Mouse (Mus musculus) liver, postnatal 0 days (tissue): ENCODE data around the gene Tmcc3. TPM values are rescaled to one million over a fixed set of nuclear protein-coding genes. Genes with fewer than 3 reads are reported as not detected.

Experiments used
- ATAC-seq: fragments of 200-750 bp; cut with Nextera tagmentation; 2 replicates; pipeline ENCODE4 v1.8.0; 2017; ENCODE audit warnings: mild to moderate bottlenecking, moderate library complexity
- DNase-seq: peaks from one replicate; pipeline ENCODE4 v3.0.0-alpha.2; 2016
- H3K27ac ChIP-seq: fragments of 300-500 bp; sonication (generic); 2 replicates; pipeline ENCODE4 v1.5.1; 2014; ENCODE audit warnings: antibody characterized with exemption, moderate library complexity, mild to moderate bottlenecking, low read depth
- H3K27me3 ChIP-seq: fragments of 300-500 bp; sonication (generic); 2 replicates; pipeline ENCODE4 v1.6.1; 2014; ENCODE audit warnings: low read length, control low read depth, mixed read lengths; ENCODE audit not compliant: insufficient read depth
- H3K36me3 ChIP-seq: fragments of 300-500 bp; sonication (generic); replicated peaks from 2 replicates; pipeline ENCODE4 v1.6.1; 2014; ENCODE audit warnings: mild to moderate bottlenecking, control low read depth, low read length, moderate library complexity, mixed read lengths; ENCODE audit not compliant: insufficient read depth
- H3K4me1 ChIP-seq: fragments of 300-500 bp; sonication (generic); 2 replicates; pipeline ENCODE4 v1.6.1; 2014; ENCODE audit warnings: antibody characterized with exemption, mild to moderate bottlenecking, control low read depth; ENCODE audit not compliant: insufficient read depth
- H3K4me2 ChIP-seq: fragments of 300-500 bp; sonication (generic); 2 replicates; pipeline ENCODE4 v1.6.1; 2014; ENCODE audit warnings: low read depth, mild to moderate bottlenecking, low read length, moderate library complexity, mixed read lengths
- H3K4me3 ChIP-seq: fragments of 300-500 bp; sonication (generic); 2 replicates; pipeline ENCODE4 v1.5.1; 2014; ENCODE audit warnings: low read depth, low read length
- H3K9ac ChIP-seq: fragments of 300-500 bp; sonication (generic); replicated peaks from 2 replicates; pipeline ENCODE4 v1.6.1; 2014; ENCODE audit warnings: mild to moderate bottlenecking, moderate library complexity
- H3K9me3 ChIP-seq: fragments of 300-500 bp; sonication (generic); 2 replicates; pipeline ENCODE4 v1.6.1; 2016; ENCODE audit warnings: mild to moderate bottlenecking, control low read depth, low read length, mixed read lengths
- CTCF ChIP-seq: sonication (generic); IDR thresholded peaks from 2 replicates; pipeline ENCODE4 v1.5.1; 2016; ENCODE audit warnings: antibody characterized with exemption, low read depth
- EP300 ChIP-seq: IDR thresholded peaks from 2 replicates; pipeline ENCODE4 v1.6.1; 2016; ENCODE audit warnings: antibody characterized with exemption, low read depth, mild to moderate bottlenecking
- WGBS: fragments of 180-500 bp; shearing (Covaris S2); extraction: QIAGEN DNeasy Blood & Tissue Kit; methylation state at CpG from one replicate; pipeline ENCODE4 v1.1.7; 2014; ENCODE audit not compliant: insufficient replicate concordance; 5-methylcytosine and 5-hydroxymethylcytosine counted together
- polyA plus RNA-seq: library from polyadenylated mRNA; unstranded; fragments of >200 nt; fragmentation: Nextera tagmentation; extraction: Ambion mirVana; gene quantifications from 2 replicates; pipeline ENCODE4 v1.2.1, GENCODE M21; 2015

Gene Tmcc3
- polyA plus RNA-seq, 1 experiment from 2014 or later: 6.6 TPM

DNA sequence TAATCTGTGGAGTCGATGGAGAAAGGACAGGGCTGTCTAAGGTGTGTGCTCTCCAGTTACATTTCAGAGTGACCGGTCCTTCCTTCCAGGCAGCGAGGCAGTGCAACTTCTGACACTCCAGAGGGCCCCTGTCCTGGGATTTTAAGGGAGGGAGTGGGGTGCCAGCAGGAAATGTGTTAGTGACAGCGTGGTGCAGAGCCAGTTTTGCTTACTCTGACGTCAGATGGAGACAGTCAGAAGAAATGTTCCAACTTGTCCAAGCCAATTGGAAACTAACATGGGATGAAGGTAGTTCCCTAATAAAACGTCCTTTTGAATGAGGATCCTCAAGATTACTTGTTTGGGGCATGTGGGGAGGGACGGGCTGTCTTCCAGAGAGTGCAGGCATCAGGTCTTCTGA is 258.0 kb downstream of the Tmcc3 start:
- TF ChIP-seq EP300: no peak
- TF ChIP-seq CTCF: no peak
- Histone ChIP-seq H3K27me3 (no peaks in the 10 kb centered on the region), H3K4me3 (no peak overlapping the region), H3K4me2 (no peak overlapping the region), H3K4me1 (peaks cover 22% of the 10 kb centered on the region), H3K36me3 (no peaks in the 10 kb centered on the region), H3K9me3 (no peaks in the 10 kb centered on the region), H3K9ac (no peak overlapping the region), H3K27ac (no peak overlapping the region)
- no peak for ATAC-seq
- WGBS: 77% methylated on average over 7 of the region's 7 CpGs
- DNase-seq: no peak

- no peak for DNase-seq
- Histone ChIP-seq H3K4me2 (no peak overlapping the region), H3K4me1 (peaks cover 34% of the 10 kb centered on the region), H3K27me3 (no peaks in the 10 kb centered on the region), H3K9ac (no peak overlapping the region), H3K9me3 (no peaks in the 10 kb centered on the region), H3K36me3 (no peaks in the 10 kb centered on the region), H3K4me3 (no peak overlapping the region), H3K27ac (peak overlapping the region; percentile 12; the same call in 1 of the 2 replicates)
- WGBS: 64% methylated on average over 9 of the region's 9 CpGs
- ATAC-seq: no peak
- TF ChIP-seq CTCF (0 out of 2 replicates have a peak, but pooled peaks have one; percentile 21), EP300 (no peak)
Observed at GRCm38 (mm10) chr10:94571927-94572620, 260.3 kb downstream of the Tmcc3 start.

- Histone ChIP-seq H3K9me3 (no peaks in the 10 kb centered on the region), H3K27ac (0 out of 2 replicates have a peak overlapping the region, but pooled peaks have one; percentile 12), H3K9ac (no peak overlapping the region), H3K4me3 (no peak overlapping the region), H3K36me3 (no peaks in the 10 kb centered on the region), H3K4me2 (no peak overlapping the region), H3K4me1 (peaks cover 34% of the 10 kb centered on the region), H3K27me3 (no peaks in the 10 kb centered on the region)
- 43% methylated on average over 12 of the region's 12 CpGs for WGBS
- ATAC-seq (no peak), DNase-seq (no peak)
- TF ChIP-seq EP300 (peak; percentile 56), CTCF (no peak)
Observed at GRCm38 (mm10) chr10:94572772-94573171, 261.0 kb downstream of the Tmcc3 start.

DNA sequence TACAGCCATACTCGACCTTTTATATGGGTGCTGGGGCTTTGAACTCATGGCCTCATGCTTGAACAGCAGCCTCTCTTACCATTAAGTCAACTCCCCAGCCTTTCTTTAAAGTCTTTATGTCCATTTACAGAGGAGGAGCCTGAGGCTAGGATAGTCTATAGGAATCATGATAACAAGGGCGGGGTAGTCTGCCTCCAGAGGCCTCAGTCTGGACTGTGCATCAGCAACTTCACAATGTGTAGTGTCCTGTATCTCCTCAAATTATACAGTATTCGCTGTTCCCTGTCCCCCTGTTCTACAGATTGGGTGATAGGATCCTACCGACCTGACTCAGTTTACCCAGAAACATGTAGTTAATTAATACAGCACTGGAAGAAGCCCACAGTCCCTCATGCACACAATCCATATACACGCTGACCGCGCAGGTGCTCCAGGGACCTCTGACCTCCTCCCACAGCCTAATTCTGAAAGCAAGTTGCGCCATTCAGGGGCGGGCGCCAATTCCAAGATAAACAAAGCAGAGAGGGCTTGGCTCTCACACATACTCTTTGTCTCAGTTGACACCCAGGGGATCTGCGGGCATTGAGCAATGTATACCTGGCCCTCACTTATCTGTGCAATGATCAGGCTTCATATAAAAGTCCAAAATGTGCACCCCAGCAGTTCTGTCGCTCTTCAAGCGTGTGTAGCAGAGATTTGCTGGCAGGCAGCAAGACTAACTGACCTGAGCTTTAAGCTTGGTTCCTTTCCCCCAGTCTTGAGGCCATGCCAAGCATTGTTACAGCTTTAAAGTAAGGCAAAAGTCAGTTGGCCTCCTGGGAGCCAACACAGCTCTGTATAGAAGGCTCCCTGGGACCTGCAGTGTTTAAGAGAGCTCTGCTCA is 262.9 kb downstream of the Tmcc3 start:
- Histone ChIP-seq H3K36me3 (0 out of 2 replicates have a peak, but pooled peaks cover 6% of the 10 kb centered on the region), H3K27ac (peak overlapping the region; percentile 96), H3K9me3 (no peaks in the 10 kb centered on the region), H3K4me2 (peak overlapping the region; percentile 48; the same call in 1 of the 2 replicates), H3K4me3 (no peak overlapping the region), H3K27me3 (no peaks in the 10 kb centered on the region), H3K4me1 (peaks cover 31% of the 10 kb centered on the region), H3K9ac (peak overlapping the region; percentile 44)
- WGBS: 57% methylated on average over 13 of the region's 13 CpGs
- peak; percentile 86 for ATAC-seq
- peak; percentile 80 for DNase-seq
- TF ChIP-seq EP300 (peak; percentile 75), CTCF (no peak)

GRCm38 (mm10) chr10:94575958-94576357 is 264.2 kb downstream of the Tmcc3 start:
- peak overlapping the region; percentile 2 for H3K4me2 ChIP-seq
- 20% methylated on average over 8 of the region's 8 CpGs for WGBS
- H3K9ac ChIP-seq: peak overlapping the region; percentile 6; the same call in 1 of the 2 replicates
- DNase-seq (peak; percentile 58), ATAC-seq (peak; percentile 64)
- peak; percentile 56 for TF ChIP-seq EP300
- peak; percentile 28; the same call in 1 of the 2 replicates for TF ChIP-seq CTCF
- H3K27ac ChIP-seq: peak overlapping the region; percentile 96
- peaks cover 12% of the 10 kb centered on the region for H3K36me3 ChIP-seq
- H3K4me1 ChIP-seq: peaks cover 31% of the 10 kb centered on the region
- H3K4me3 ChIP-seq: no peak overlapping the region
- no peaks in the 10 kb centered on the region for H3K9me3 ChIP-seq
- H3K27me3 ChIP-seq: no peaks in the 10 kb centered on the region

- no peak for TF ChIP-seq EP300
- TF ChIP-seq CTCF: no peak
- Histone ChIP-seq H3K4me2 (no peak overlapping the region), H3K36me3 (peaks cover 24% of the 10 kb centered on the region), H3K27ac (no peak overlapping the region), H3K27me3 (no peaks in the 10 kb centered on the region), H3K9ac (no peak overlapping the region), H3K4me3 (no peak overlapping the region), H3K4me1 (peaks cover 22% of the 10 kb centered on the region), H3K9me3 (no peaks in the 10 kb centered on the region)
- WGBS: 87% methylated on average over 15 of the region's 15 CpGs
- DNase-seq (no peak), ATAC-seq (no peak)
Observed at GRCm38 (mm10) chr10:94578870-94579269, 267.1 kb downstream of the Tmcc3 start.
